Mouse (Mus musculus) cerebellum, adult 11 months (tissue): ENCODE data around the gene Ip6k1.

Source experiments
- DNase-seq: peaks from one replicate; pipeline ENCODE4 v3.0.0; 2022

The Ip6k1 gene

DNA sequence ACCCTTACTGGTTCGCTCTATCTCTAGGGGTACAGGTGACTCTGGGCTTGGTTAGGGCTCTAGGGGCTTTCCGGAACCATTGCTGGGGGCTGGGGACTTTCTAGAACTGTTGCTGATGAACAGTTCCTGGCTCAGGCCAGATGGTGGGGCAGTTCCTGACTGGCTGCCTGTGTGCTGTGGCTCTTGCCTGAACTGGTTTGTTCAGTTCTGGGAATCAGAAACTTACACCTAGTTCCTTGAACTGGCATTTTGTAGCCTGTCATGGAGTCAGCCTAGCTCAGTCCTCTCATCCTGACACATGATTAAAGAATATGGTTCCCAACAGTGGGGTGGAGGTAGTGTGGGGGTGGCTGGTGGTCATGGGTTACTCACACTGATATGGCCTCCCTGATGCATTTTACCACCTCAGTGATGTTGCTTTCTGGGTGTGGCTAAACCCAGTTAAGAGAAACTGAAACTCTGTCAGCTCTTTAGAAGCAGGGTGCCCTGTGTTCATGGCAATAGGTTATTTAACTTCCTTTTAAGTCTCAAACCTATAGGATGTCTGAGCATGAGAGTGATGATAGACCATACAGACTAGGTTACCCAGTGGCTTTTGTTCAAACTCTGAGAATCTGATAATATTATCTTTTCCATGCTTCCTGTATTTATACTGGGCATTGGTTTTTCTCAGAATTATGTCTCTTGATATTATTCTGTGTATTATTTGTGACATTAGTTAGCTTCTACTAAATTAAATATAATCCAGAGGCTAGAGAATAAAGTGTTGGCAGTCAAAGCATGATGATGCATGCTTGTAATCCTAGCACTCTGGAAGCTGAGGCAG is 33.2 kb downstream of the Ip6k1 start:
- DNase-seq, result no peak

DNA sequence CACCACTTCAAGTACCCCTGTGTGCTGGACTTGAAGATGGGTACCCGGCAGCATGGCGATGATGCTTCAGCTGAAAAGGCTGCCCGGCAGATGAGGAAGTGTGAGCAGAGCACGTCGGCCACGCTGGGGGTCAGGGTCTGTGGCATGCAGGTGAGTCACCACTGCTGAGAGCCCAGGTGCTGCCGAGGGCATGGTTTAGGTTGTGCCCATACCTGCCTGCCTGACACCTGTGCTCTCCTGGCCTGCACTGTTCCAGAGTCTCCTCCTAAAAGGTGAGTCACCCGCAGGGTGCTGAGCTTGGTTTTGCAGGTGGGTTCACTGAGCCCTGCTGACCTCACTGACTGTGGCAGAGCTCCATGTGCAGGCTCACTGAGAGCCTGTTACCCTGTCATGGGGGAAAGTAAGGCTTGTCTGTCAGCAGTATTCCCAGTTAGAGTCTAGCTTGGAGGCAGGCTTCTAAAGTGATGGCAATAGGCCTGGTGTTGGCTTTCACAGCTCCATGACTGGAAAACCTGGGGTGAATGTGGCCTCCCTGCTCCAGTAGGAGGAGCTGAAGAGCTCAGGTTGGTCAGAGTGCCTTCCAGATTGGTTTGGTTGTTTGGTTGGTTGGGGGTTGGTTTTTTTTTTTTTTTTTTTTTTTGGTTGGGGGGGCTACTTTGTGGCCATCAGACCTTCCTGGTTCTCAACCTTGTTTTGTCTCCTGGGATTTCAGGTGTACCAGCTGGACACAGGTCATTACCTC is 42.6 kb downstream of the Ip6k1 start:
- DNase-seq, result no peak

DNA sequence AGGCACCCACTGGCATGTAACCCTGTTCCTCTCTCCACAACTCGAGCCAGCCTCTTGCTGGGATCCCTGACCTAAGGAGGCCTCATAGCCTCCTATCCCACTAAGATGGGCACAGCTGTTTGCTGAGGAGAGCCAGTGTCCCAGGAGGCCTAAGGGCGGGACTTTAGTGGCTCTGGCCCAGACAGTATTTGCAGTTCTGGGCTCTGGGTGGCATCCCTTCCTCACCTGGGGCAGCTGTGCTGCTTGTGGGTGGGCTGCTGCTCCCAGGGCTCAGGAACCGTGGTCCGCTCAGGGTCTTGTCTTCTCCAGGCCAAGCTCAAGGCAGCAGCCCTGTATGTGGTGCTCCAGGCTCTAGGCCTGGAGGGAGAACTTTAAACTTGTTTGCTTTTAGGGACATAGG is 44.3 kb downstream of the Ip6k1 start:
- no peak for DNase-seq

DNA sequence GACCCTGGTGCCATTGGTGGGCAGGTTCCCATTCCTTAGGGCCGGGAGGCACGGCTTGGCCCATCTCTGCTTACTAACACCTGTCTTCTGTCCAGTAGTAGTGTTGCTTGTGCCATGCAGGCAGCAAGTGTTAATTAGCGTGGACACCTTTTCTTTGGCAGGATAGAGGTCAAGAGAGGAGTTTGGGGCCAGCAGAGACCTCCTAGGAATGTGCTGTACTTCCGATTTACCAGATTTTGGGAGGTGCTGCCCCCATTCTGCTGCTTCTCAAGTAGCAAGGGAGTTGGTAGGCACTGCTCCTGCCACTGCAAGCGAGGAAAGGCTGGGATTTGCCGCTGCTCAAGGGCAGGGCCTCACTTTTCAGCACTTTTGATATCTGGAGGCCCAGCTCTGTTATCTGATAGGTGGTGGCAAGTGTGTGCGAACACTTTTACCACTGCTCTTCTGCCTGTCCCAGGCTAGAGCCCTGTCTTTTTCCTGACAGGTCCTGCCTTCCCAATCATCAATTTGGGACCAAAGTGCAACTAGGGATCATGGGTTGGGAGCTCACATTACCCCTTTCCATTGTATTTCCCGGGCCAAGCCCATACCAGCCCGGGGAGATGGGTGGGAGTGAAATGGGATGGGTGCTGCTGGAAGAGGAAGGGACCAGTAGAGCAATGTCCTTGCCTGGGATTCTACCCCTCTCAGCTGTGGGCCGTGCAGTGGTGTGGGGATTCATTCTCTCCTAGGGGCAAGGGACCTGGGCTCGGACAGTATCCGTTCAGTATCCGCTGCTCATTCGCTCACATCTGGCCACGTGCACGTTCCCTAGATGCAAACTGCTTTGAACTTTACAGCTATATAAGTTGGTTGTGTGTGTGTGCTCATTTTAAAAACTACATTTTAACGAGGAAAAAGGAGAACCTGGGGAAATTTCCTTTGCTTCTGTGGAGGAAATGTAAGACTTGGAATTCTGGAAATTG is 45.6 kb downstream of the Ip6k1 start:
- peak; percentile 15 for DNase-seq

DNA sequence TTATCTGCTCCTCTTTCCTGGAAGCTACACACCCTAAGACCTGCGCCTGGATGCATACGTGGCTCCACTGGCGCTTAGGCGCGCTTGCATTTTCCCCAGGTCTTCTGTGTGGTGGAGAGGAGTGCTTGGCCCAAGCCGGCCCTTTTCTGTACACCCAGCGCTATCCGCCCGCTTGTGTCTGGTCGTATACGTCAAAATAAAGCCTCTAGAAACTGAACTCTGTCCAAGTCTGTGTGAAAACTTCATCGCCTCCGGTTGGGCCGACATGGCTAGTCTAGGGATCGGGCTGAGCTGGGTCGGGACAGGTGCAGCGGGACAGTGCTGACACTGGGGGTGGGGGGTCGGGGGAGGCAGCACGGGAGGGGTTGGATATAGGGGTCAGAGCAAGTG is 46.3 kb downstream of the Ip6k1 start:
- peak; percentile 37 for DNase-seq

DNA sequence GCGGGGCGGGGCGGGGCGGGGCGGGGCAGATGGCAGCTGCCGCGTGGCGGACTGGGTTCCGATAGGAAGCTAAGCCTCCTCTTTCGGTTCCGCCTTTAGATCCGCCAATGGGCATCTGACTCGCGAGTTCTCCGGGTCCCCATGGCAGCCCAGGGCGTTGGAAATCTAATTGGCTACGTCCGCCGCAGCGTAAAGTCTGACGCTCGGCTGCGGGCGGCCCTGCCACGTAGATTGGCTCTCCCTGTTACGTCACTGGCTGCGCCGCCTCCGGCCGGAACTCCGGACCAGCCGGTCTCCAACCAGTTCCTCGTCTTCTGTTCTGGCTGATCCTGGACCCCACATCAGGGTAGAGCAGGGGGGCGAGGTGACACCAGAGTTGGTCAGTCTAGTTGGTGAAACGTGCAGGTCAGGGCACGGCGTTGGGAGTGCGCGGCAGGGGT is 46.7 kb downstream of the Ip6k1 start, which contains the start of gene Gmppb:
Gene Gmppb (plus strand): TSS at position 227 of the 440 bp plus-strand sequence.
- peak; percentile 92 for DNase-seq

DNA sequence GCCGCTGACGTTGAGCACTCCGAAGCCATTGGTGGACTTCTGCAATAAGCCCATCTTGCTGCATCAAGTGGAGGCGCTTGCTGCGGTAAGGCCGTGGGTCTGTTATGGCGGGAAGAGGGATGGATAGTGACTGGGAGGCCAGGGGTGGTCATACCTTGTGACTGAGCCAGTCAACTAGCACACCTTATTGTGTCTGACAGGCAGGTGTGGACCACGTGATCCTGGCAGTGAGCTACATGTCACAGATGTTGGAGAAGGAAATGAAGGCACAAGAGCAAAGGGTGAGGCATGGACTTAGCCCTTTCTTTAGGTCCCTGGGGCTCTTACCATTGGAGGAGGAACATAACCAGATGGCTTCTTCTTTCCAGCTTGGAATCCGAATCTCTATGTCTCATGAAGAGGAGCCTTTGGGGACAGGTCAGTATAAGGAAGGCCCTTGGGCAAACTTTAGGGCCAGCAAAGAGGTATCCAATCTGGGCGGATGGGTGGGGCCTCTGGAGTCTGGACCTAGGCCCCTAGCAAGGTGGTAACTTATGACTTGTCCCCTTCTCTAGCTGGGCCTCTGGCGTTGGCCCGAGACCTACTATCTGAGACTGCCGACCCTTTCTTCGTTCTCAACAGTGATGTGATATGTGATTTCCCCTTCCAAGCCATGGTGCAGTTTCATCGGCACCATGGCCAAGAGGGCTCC is 47.4 kb downstream of the Ip6k1 start:
- peak; percentile 34 for DNase-seq

DNA sequence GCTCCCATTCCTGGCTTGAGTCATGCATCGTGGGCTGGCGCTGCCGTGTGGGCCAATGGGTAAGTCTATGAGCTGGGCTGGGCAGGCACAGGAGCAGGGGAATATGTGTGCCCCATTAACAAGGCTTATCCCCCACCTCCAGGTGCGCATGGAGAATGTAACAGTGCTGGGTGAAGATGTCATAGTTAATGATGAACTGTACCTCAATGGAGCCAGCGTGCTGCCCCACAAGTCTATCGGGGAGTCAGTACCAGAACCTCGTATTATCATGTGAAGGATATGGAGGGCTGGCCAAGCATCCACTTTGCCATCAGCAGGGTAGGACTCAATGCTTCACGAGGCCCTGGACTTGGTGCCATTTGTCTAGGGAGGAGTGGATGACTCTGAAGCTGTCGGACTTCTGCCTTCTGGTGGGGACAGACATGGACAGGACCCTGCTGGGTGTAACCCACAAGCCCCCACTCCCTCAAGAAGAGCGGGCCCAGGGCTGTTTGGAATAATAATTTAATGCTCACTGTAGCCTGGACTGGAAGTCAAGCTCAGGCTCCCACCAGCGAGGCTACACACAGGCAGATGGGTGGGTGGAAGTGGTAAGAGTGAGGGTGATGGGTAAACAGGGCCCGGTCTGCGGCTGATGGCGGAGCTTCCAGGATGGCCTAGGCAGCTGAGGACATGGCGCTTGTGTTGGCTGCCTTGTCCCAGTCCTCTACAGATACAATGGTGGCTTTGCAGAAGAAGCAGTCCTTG is 49.1 kb downstream of the Ip6k1 start:
- peak; percentile 20 for DNase-seq

DNA sequence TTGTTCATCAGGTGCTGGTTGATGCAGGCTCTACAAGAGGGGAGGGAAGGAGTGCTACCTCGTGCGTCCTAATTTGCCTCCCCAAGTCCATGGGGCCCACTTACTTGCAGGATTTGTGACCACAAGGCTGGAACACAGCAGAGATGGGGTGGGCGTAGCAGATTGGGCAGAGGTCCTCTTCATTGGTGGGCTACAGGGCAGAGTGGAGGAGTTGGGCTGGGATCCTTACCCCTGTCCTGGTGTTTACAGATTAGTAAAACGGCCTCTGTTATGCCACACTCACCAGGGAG is 49.6 kb downstream of the Ip6k1 start:
- peak; percentile 23 for DNase-seq

DNA sequence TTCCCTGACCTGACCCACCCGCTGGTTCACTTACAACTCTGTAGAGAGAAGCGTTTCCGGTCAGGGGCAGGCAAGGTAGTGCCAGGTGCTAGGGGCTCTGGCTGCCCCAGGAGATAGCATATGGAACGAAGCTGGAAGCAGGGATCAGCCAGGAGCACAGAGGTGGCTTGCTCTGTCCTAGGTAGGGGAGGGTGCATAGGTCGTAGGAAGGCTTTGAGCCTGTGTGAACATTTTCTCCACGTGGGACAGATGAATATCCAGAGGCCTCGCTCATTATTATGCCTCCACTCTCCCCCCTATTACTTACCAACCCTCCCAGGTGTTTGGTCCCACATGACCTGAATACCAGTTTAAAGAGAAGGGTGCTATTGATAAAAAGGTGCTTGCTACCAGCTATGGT is 50.1 kb downstream of the Ip6k1 start:
- DNase-seq, result no peak

DNA sequence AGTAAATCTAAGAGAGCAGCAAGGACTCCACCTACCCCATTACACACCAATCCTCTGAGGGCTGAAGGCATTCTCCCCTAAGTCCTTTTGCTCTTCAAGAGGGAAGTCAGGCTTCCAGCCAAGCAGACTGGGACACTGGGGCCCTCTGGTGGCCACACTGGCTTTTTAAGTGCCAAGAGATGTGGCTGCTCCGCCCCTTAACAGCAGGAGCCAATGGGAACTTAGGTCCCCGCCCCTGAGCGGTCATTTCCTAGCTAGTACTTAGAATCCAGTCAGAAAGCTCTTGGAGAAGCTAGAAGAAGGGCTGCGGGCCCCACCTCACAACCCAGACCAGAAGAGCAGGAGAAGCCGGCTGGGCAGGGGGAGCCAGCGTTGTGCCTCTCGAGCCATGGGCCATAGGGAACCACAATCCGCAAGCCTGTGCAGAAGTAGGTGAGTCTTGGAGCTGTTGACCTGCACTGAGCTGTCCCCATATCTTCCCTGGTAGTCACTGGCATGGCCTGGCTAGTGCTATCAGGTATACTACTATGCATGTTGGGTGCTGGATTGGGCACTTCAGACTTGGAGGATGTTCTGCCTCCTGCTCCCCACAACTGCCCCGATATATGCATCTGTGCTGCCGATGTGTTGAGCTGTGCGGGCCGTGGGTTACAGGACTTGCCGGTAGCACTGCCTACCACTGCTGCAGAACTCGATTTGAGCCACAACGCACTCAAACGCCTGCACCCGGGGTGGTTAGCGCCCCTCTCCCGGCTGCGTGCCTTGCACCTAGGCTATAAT is 50.8 kb downstream of the Ip6k1 start, which contains the start of gene Amigo3:
Gene Amigo3 (plus strand): TSS at position 275 of the 780 bp plus-strand sequence.
- peak; percentile 93 for DNase-seq

DNA sequence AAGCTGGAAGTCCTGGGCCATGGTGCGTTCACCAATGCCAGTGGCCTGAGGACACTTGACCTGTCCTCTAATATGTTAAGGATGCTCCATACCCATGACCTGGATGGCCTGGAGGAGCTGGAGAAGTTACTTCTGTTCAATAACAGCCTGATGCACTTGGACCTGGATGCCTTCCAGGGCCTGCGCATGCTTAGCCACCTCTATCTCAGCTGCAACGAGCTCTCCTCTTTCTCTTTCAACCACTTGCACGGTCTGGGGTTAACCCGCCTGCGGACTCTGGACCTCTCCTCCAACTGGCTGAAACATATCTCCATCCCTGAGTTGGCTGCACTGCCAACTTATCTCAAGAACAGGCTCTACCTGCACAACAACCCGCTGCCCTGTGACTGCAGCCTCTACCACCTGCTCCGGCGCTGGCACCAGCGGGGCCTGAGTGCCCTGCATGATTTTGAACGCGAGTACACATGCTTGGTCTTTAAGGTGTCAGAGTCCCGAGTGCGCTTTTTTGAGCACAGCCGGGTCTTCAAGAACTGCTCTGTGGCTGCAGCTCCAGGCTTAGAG is 51.4 kb downstream of the Ip6k1 start:
- peak; percentile 34 for DNase-seq

DNA sequence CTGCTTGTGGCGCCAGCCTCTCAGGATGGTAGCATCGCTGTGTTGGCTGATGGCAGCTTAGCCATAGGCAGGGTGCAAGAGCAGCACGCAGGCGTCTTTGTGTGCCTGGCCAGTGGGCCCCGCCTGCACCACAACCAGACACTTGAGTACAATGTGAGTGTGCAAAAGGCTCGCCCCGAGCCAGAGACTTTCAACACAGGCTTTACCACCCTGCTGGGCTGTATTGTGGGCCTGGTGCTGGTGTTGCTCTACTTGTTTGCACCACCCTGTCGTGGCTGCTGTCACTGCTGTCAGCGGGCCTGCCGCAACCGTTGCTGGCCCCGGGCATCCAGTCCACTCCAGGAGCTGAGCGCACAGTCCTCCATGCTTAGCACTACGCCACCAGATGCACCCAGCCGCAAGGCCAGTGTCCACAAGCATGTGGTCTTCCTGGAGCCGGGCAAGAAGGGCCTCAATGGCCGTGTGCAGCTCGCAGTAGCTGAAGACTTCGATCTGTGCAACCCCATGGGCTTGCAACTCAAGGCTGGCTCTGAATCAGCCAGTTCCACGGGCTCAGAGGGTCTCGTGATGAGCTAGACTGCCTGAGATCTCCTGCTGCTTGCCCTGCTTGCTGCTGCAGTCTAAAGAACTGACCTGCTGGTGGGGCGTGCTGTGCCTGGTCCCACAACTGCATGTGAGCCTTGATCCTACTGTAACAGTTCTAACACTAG is 52.2 kb downstream of the Ip6k1 start:
- DNase-seq, result peak; percentile 17

DNA sequence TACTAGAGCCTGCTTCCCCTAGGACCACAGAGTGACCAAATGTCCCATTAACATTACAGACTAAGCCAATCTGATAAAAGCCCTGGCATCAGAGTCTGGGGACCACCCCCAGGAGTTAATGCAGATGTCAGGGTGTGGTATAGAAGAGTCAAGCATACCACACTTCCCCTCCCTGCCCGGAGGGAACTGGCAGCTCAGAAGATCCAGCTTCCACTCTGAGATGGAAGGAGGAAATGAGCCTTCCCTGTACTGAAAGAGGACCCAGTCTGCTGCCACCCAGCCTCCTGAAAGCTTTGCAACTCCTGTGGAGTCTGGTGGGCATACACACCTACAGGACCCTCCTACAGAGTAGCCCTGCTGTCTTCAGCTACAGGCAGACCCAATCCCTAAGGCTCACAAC is 52.8 kb downstream of the Ip6k1 start:
- no peak for DNase-seq

DNA sequence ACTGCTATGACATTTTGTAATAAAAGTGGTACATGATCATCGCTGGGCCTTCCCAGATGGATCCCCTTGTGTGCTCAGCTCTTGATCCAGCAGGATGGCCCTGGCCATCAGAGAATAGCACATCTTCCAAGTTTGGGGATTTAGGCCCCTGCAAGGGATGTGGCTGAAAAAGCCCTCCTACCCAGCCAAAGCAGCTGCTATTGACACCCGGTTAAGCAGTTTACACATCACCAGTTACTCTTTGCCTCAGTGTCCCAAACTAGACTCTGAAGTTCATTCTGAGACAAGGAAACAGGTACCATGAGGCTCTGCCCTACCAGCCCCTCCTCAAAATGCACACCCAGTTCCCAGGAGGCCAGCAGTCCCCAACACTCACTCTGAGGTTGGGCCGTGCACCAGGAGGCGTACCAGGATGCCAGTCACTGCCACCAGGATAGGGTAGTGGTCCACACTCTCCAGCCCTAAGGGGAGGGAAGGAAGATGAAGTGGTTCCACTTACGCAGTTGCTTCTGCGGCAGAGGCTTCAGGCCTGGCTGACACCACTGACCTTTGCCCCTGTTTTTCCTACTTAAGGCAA is 53.4 kb downstream of the Ip6k1 start:
- DNase-seq, result no peak

DNA sequence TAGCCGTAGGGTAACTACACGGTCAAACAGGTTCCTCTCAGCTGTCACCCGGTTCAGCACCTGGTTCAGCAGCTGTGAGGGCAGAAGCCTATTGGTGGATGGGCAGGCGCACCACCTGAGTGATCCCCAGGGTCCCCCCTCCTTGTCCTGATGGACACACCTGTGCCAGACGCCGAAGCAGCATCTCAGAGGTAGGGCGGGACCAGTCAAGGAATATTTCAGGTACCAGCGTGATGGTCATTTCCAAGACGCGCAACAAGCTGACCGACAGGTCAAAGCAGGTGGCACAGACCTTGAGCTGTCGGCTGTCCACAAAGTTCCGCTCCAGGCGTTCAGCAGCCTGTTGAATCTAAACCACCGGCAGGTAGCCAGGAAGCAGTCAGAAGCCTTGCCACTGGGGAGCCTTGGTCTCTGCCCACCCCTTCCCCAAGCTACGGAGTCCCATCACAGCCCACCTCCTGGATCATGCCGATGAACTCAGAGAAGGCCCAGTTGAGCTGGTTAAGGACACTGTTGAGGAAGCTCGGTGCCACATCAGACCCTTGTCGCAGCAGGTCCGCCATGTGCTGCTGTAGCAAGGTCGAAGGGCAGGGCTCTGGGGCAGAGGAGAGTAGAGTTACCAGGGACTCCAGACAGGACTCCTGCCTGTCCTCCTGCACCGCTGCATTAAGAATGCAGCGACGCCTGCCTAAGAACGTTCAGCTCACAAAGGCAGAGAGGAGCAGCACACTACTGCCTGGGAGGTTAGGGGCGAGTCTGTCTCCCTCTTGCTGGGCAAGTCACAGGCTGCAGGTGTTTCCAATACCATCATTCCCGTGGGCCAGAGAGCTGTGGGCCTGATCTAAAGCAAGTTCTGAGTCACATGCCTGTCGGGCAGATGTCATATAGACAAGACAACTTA is 54.3 kb downstream of the Ip6k1 start:
- peak; percentile 10 for DNase-seq

DNA sequence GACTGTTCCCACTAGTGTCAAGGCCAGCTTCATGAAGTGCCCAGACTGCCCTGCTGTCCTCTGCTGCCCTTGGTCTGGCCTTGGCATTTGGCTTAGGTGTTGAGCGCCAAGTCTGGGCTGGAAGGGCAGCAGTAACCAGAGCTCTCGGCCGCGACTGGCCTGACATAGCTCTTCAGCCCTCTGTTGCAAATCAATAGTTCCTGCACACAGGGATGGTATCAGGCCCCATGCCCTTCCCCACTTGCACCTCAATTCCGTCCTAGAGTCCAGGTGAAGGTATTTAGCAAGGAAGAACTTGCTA is 54.9 kb downstream of the Ip6k1 start:
- DNase-seq, result no peak

DNA sequence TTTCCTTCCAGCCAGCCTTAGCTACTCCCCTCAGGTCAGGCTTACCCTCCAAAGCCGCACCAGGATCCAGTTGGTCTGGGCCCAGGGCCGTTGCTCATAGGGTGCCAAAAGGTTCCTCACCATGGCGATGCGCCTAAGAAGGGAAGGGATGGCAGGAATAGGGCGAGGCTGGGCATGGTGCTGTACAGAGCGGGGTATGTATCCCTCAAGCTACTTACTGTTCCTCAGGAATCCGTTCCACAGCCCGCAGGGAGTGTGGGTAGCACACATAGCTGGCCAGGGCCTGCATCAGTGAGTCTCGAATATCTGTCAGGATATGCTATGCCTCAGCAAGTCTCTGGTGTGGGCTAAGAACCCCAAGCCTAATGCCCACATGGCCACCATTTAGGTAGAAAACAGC is 56.0 kb downstream of the Ip6k1 start:
- peak; percentile 16 for DNase-seq

DNA sequence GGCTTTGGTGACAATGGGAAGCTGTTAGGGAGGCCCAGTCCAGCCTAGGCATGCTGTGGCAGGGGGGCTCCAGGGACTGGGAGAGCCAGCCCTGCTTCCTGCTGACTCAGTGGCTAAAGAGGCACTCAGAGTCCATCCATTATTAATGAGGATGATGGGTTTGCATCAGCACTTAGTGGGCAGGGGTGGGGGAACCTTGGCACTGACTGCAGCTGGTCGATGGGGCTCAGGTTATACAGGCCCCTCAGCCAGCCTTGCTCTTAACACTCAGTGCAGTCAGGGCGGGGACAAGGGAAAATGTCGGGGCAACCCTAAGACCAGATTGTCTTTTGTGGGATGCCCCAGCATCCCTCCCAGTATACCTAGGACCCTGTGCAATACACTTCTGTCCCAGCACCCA is 59.8 kb downstream of the Ip6k1 start:
- DNase-seq, result no peak
